Mouse (Mus musculus) liver (tissue): ENCODE data around the gene Chst5.
"Not testable (repeated sequence)": the region's sequence is repeated elsewhere in the genome, so short reads cannot be mapped to it uniquely, and the experiment has no call there.

ENCODE experiments used
- DNase-seq: peaks from one replicate; pipeline ENCODE4 v3.0.0-alpha.2; 2020; ENCODE audit warnings: mixed read lengths

Gene Chst5

DNA sequence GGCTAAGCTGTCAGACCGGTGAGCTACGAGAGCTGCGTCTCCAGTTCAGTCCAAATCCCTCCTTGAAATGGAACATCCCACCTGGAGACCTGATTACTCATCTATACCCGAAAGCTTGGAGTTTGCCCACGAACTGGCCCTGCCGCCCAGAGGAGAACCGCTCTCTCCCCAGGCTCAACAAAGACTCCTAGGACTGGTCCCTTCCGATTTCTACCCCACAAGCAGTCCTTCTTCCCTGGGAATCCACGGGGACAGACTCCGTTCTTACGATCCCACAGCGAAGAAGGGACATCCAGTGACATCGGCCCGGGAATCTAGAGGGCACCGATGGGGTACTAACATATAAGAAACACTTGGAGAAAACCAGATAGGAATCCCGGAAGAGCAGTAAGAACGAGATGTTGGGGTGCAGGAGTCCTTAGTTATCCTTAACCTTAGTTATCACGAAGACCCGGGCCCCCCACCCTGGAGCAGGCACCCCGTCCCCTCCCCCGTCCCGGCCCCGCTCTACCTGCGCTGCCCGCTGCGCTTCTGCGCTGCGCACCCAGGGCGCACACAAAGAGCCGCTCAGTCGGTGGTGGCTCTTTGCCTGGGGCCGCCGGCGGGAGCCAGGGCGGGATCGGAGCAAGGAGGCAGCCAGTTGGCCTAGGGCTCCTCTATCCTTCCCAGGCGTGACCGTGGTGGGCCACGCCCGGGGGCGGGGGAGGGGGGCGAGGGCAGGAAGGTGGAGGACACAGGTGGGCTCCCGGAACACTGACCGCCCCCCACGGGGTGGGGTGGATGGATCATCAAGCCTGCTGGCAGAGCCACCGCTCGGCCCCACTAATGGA, at the start of gene Chst5:
Gene Chst5 (minus strand): TSS at position 827 of the 830 bp plus-strand sequence.
- DNase-seq: no peak

DNA sequence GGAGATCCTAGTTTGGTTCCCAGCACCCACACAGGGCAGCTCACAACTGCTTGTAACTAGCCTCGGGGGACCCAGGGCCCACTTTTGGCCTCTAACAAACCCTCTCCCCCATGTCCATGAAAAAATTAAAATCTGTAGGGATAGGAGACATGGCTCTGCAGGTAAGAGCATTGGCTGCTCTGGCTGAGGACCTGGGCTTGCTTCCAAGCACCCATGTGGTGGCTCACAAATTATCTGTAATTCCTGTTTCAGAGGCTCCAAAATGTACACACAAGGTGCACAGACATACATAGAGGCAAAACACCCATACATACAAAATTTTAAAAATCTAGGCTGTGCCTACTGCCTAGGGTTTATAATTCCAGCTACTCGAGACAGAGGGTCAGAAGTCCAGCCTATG, 47.0 kb upstream of the Chst5 start:
- no peak for DNase-seq

- DNase-seq: no peak
Observed at GRCm38 (mm10) chr8:111955879-111956278, 45.6 kb upstream of the Chst5 start.

DNA sequence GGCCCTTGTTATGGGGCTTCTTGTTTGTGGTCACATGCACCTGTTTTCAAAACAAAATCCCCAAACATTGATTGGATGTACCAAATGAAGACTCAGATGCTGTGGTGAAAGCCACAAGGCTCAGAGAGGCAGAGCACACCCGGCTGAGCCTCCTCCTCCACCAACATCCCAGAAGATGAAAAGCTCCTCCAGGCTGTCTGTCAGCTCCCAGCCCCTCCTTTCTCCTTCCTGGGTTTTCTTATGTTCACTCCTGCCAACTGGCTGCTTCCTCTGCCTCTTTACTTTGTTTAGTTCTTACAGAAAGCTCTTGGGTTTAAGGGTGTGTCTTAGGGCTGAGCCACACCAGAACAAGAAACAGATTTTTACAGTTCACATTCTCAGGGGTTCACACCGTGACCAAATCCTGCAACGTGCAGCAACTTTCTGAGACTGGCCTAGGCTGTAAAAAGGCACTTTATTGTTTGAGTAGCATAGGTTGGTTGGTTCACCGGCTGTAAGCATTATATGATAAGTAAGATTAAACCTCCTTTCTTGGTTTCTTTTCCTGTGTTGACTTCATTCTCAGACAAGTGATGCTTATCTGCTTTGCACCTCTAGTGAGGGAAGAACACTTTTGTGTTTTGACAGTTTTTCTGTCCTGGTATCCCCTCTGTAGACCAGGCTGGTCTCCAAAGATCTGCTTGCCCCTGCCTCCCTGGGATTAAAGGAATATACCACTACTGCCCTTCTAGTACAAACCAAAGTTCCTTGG, 44.8 kb upstream of the Chst5 start:
- DNase-seq: no peak

GRCm38 (mm10) chr8:111951936-111952335, 41.7 kb upstream of the Chst5 start:
- DNase-seq: no peak

DNA sequence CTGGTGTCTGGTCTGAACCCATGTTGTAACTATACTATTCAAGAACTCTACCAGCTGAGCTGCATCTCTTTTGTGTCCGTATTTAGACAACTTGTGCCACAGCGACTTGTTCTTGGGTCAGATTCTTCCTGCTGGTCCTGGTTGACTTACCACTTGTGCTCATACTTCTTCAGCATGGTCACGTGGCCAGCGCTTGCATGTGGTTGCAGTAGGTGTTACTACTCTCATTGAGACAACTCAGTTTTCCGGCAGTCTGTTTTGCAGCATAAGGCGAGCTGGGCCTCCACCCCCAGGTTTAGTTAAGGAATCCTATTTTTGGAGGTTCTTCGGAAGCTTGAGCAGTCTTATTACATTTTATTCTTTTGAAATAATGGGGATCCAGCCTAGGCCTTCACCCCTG, 41.1 kb upstream of the Chst5 start:
- no peak for DNase-seq

DNA sequence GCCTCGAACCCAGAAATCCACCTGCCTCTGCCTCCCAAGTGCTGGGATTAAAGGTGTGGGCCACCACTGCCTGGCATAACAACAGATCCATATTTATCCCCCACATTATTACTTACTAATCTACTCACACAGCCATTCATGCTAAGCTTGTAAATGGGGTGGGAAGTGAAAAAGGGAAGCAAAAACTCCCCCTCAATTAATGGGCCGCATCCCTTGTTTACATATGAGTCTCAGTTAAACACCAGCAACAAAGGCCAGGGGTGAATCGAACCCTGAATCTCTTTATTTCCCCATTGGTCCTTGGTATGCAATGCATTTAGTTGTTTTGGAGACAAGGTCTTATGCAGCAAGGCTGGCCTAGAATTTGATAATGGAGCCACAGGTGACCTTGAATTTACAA, 40.6 kb upstream of the Chst5 start:
- no peak for DNase-seq

DNA sequence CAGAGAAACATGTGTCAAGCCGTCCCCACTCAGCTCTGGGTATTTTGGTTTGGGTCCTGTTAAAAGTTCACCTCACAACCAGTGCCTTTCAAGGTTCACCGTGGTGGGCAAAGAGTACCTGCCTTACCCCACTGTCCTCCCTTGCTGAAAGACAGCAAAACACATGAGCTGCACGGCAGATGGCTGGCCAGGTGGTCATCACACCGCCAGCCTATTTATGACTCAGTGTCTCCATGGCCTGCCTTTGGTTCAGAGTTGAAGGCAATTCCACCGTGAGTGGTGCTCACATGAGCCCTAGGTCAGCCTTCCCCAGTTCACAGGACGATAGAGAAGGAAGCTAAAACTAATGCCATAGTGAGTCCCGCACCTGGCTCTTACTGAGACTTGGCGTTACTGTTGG, 37.7 kb upstream of the Chst5 start:
- DNase-seq: no peak

DNA sequence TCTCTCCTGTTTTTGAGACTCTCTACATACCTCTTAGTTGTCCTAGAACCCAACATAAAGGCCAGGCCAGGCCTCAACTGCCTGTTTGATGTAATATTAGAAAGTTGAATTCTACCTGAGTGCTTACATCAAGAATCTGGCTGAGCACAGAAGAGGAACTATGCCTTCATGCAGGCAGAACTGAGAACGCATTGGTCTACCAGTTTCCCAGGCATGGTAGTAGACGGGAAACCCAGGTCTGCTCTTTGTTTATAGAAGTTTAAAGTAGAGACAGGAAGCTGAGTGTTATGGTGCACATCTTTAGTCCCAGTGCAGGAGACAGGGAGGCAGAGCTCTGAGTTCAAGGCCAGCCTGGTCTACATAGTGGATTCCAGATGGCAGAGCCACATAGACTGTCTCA, 36.9 kb upstream of the Chst5 start:
- no peak for DNase-seq

- DNase-seq: no peak
Observed at GRCm38 (mm10) chr8:111943544-111943943, 33.3 kb upstream of the Chst5 start.

DNA sequence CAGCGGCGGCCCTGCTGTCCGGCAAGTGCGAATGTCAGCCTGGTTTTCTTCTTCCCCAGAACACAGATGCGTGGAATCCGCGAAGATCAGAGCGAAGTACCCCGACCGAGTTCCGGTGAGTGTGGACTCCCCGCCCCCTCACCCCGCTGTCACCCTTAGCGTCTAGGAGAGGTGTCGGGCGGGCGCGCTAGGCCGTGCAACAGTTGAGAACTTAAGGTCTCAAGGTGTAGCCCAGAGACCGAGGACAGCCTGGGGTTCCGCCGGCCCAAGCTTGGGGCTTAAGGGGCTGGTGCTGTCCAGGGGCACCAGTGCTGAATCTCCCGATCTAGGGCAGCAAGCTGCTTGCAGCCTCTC, 30.8 kb upstream of the Chst5 start:
- peak; percentile 61 for DNase-seq

GRCm38 (mm10) chr8:111940171-111941100, 30.2 kb upstream of the Chst5 start, which contains the start of gene Gabarapl2:
Gene Gabarapl2, plus strand, starts transcription at chr8:111940703.
- peak; percentile 98 for DNase-seq

- DNase-seq: peak; percentile 89
Observed at GRCm38 (mm10) chr8:111939516-111940142, 29.4 kb upstream of the Chst5 start.

DNA sequence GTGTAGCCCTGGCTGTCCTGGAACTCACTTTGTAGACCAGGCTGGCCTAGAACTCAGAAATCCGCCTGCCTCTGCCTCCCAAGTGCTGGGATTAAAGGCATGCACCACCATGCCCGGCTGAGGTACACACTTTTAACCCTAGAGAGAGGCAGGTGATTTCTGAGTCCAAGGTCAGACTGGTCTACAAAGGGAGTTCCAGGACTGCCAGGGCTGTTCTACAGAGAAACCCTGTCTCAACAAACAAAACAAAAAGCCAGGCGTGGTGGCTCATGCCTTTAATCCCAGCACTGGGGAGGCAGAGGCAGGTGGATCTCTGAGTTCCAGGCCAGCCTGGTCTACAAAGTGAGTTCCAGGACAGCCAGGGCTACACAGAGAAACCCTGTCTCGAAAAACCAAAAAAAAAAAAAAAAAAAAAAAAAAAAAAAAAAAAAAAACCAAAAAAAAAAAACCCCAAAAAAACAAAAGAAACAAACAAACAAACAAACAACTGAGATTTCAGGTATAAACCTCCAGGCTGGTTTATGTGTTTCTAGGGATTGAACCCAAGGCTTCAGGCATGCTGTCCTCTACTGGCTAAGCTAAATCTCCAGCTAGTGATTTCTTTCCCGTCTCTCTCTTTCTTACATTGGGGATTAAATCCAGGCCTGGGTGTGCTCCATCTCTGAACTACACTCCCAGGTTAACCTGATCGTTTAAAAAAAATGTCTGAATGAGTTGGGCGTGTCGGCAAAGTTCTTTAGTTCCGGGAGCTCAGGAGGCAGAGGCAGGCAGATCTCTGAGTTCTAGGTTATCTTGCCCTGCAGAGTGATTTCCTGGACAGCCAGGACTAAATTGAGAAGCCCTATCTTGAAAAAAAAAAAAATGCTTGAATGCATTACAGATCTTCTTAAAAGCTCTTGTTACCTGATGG, 28.1 kb upstream of the Chst5 start:
- not testable (repeated sequence) for DNase-seq

DNA sequence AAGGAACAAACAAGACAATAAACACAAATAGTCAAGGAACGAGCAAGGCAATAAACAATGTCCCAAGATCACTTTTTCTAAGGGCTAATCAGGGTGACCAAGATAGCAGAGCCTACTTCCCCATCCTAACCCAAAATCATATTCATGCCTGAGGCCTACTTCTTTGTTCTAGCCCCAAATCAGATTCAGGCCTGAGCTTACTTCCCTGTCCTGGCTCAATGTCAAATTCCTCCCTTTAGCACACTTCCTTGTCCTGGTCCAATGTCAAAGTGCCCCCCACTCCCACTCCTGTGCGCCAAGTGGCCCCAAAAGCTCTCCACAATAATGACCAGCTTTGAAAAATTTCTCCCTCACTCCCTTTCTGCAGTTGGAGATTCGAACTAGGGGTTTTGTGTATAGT, 26.9 kb upstream of the Chst5 start:
- no peak for DNase-seq

DNA sequence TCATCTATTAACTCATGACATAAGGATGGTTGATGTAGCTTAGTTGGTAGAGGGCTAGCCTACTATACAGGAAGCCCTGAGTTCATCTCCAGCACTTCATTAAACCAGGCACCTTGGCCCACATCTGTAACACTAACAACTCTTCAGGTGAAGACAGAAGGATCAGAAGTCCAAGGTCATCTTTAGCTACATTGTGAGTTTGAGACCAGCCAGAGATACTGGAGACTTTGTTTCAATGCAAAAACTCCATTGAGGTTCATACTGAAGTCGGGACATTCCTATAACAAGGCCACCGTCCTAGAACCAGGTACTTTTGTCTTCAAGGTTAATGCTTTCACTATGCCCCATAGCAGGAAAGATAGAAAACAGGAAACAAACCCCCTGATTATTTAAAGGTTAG, 24.0 kb upstream of the Chst5 start:
- DNase-seq: no peak

DNA sequence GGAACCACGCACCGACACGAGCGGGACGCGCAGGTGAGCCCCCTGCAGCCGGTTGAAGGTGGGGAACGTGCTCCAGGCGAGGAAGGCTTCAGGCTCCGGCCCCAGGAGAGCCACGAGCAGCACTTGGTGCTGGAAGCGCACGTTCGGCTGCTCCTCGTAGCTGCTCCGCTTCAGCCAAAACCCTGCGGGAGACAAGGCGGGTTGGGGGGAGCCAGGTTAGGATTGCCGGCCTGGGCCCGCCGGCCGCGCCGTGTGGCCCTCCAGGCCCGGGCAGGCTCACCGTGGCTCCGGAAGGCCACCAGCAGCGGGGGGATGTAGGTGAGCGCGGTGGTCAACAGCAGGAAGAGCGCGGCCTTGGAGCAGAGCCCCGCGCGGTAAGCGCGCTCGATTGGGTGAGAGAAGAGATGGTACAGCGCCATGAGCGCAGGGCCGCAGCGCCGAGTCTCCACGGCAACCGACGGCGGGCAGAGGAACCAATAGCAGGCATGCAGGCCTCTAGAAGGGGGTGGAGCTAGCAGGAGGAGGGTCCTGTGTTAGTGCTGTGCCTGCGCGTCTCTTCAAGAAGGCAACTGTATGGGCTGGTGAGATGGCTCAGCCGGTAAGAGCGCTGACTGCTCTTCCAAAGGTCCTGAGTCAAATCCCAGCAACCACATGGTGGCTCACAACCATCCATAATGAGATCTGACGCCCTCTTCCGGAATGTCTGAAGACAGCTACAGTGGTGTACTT, 23.3 kb upstream of the Chst5 start, which contains the start of gene Tmem231:
Gene Tmem231 (minus strand): TSS at position 534 of the 729 bp plus-strand sequence.
- DNase-seq: peak; percentile 95

- peak; percentile 87 for DNase-seq
Observed at GRCm38 (mm10) chr8:111932580-111933336, 22.5 kb upstream of the Chst5 start.

DNA sequence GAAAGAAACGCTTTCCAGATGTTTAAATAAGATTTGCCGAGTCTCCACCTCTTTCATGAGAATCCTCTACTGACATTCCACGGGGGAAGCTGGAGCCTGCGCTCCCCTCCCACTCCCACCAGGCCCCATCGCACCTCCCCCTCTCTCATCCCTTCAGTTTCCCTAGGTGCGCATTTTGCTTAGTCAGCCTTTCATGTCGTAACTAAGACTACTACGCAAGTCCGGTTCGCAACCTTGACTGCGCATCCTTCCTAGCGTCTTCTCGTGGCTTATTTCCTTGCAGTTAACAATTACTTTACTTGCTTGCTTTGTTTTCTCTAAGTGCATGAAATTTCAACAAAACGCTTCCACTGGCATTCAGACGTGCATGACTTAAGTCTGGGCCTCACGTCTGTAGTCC, 21.5 kb upstream of the Chst5 start:
- DNase-seq: no peak
